Mouse (Mus musculus) layer of hippocampus, adult 18-20 months (tissue): ENCODE measurements around the gene Cbx5. TPM values are rescaled to one million over a fixed set of nuclear protein-coding genes. Genes with fewer than 3 reads are reported as not detected.
A peak's percentile ranks its signal among the peaks of the same experiment; 100 is the strongest.

Source experiments
- DNase-seq, 2 experiments: peaks; one replicate each; pipeline ENCODE4 v3.0.0; 2022; ENCODE audit warnings: low spot score in 2 of 2
- total RNA-seq, 2 experiments: library from RNA; stranded (reverse); gene quantifications; 2 replicates each; pipeline ENCODE4 v1.2.3; 2021

Cbx5 gene
- total RNA-seq, 2 experiments from 2014 or later = 174 to 190 TPM

DNA sequence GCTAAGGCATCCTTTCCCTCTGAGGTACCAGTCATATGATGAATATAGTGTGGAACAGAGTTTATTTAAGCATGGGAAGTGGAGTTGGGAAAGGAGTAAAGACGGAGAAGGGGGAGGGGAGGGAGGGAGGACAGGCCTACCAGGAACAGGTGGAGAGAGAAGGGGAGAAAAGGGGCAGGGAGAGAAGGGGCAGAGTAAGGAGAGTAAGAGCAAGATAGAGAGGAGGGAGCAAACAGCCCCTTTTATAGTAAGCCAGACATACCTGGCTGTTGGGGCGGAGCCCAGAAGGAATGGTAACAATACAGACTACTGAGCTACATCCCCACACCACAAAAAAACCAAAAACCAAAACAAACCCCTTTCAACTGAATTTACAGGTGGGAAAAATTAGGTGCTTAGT, 23.6 kb downstream of the Cbx5 start:
- no peak for DNase-seq

- peak; percentile 87 to 92 for DNase-seq
These were observed 24.4 kb downstream of the Cbx5 start for GRCm38 (mm10) chr15:103214971-103215907.

DNA sequence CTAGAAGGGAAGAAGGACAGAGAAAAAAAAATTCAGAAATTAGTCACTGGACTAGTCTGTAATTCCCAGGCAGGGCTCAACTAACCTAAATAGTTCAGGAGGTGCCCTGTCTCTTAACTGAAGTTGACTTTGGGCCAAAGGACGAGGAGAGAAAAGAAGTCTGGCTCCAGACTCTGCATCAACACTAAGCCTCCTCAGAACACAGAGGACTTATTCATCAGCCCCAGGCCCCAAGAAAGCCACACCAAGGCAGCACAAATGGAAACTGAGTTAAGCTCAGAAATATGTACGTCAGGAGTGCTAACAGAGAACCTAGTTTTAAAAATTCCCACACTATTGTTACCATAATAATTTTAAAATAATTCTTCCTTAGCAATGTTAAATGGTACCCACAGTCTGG, 25.5 kb downstream of the Cbx5 start:
- DNase-seq = peak in 1 of 2 experiments; percentile 37

- DNase-seq = no peak
These were observed 34.5 kb downstream of the Cbx5 start for GRCm38 (mm10) chr15:103205156-103205555.

- no peak for DNase-seq
These were observed 37.4 kb downstream of the Cbx5 start for GRCm38 (mm10) chr15:103202088-103202793.

GRCm38 (mm10) chr15:103197785-103198184, 41.8 kb downstream of the Cbx5 start:
- DNase-seq = no peak

- DNase-seq = peak in 1 of 2 experiments; percentile 40
These were observed 42.8 kb downstream of the Cbx5 start for GRCm38 (mm10) chr15:103196835-103197234.

DNA sequence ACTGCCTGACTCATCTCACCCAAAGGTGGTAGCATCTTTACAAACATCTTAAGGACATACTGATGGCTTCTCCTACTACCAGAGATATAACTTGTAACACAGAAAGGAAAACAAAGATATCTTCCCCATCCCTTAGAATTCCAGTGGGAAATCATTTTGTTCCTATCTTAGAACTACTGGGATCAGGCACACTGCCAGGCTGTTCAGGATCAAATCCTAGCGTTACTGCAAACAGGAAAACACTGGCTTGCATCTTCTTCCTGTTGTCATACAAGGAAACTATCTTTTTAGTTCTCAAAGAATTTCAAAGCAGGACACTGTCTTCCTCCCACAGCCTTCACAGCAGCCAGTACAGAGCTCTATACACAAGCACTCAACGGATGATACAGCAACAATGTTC, 46.0 kb downstream of the Cbx5 start:
- no peak for DNase-seq

- DNase-seq = peak in 1 of 2 experiments; percentile 66
These were observed 48.8 kb downstream of the Cbx5 start for GRCm38 (mm10) chr15:103190531-103191462.

DNA sequence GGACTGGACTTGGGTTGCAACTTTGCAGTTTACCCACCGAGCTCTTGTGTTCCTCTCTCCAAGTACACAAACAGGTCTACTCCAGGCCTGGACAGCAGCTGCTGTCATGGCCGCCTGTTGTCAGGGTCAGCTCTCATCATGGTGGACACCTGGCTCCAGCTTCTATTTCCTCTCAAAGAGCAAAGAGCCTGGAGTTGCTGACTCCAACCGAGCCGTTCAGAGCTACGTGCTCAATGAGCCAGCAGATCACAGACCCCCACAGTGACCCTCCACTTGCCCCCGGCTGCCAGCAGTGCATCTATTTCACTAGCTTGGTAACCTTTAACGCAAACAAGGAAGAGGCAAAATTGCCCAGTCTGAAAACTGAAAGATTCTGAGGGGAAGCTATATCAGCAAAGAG, 49.5 kb downstream of the Cbx5 start:
- no peak for DNase-seq

- DNase-seq = no peak
These were observed 51.8 kb downstream of the Cbx5 start for GRCm38 (mm10) chr15:103187803-103188202.

DNA sequence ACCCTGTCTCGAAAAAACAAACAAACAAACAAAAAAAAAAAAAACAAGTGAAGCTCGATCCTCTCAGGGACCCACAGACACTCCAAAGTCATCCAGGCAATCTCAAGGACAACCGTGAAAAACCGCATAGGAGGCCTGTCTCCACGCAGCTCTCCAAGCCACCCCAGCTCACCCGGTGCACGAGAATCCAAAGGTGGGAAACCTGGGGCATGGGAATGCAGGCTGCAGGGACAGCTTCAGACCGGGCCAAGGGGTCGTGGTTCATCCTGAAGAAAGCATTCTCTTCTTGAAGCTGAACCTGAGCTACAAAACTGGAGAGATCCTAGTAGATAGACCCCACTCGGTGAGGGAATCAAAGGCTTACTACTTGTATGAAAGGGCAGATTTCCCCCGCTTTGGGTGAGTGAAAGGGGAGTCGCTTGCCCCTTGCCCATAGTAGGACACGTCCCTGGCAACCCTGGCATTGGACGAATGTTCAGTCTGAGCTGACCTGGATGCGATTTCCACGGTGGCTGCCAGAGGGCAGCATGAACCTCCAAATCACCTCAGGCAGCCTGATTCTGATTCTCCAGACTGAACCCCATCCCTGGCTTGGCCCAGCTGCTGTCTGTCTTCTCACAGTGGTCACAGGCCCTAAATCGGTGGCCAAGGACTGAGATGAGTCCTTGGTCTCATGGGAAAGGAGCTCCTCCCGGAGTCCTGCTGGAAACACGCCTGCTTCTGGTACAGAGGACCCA, 54.0 kb downstream of the Cbx5 start:
- DNase-seq = peak in 1 of 2 experiments; percentile 66

- no peak for DNase-seq
These were observed 55.7 kb downstream of the Cbx5 start for GRCm38 (mm10) chr15:103183651-103184610.

GRCm38 (mm10) chr15:103183135-103183534, 56.5 kb downstream of the Cbx5 start:
- peak in 1 of 2 experiments; percentile 58 for DNase-seq

DNA sequence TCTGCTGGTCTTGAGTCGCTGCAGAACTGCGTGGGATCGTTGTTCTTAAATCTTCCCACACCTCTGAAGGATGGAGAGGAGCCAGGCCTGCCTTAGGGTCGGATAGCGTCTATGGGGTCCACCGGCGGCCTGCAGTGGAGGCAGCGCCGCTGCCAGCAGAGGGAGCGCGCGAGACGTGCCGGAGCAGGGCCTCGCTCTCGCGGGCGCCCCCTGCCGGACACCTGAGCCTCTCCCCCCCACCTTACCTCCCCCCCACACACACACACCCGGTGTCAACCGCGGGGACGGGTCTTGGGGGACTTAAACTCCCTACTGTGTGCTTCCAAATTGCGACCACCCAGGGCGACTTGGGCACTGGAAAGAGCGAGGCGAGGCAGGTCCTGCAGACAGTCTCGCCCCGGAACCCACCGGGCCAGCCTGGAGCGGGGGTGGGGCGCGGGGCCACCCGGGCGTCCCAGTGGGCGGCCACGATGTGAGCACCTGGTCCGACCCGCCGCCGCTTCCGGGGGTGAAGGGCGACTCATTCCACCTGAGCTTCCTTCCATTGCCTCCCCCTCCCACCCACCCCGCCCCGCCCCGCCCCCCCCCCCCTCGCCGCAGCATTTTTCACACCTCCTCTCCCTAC, 57.3 kb downstream of the Cbx5 start:
- peak in 1 of 2 experiments; percentile 75 for DNase-seq

- DNase-seq = no peak
These were observed 59.2 kb downstream of the Cbx5 start for GRCm38 (mm10) chr15:103180406-103180805.

DNA sequence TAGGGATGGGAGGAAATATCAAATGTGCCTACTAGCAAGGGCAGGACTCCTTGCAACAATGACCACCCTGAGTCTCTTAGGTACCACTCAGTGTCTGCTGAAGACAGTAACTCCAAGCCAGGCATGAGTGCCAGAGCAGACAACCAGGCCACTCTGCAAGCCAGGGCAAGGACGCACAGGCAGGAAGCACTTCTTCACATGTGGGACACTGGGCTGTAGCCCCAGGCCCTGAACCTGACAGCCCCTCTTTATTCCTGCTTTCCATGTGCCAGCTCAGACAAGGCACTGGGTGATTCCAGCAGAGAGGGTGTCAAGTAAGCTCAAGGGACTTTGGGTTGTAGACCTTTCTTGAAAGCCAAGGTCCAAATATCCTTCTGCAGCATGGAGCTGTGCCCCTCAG, 60.8 kb downstream of the Cbx5 start:
- DNase-seq = no peak

GRCm38 (mm10) chr15:103178137-103178536, 61.5 kb downstream of the Cbx5 start:
- DNase-seq = no peak

GRCm38 (mm10) chr15:103177611-103178041, 62.0 kb downstream of the Cbx5 start:
- DNase-seq = no peak
